Mouse (Mus musculus): Measurements from ENCODE around the gene Aebp1. TPM values are rescaled to one million over a fixed set of nuclear protein-coding genes. Genes with fewer than 3 reads are reported as not detected.

The Aebp1 gene
- polyA plus RNA-seq, 1 experiment from 2014 or later = 12.6 TPM

DNA sequence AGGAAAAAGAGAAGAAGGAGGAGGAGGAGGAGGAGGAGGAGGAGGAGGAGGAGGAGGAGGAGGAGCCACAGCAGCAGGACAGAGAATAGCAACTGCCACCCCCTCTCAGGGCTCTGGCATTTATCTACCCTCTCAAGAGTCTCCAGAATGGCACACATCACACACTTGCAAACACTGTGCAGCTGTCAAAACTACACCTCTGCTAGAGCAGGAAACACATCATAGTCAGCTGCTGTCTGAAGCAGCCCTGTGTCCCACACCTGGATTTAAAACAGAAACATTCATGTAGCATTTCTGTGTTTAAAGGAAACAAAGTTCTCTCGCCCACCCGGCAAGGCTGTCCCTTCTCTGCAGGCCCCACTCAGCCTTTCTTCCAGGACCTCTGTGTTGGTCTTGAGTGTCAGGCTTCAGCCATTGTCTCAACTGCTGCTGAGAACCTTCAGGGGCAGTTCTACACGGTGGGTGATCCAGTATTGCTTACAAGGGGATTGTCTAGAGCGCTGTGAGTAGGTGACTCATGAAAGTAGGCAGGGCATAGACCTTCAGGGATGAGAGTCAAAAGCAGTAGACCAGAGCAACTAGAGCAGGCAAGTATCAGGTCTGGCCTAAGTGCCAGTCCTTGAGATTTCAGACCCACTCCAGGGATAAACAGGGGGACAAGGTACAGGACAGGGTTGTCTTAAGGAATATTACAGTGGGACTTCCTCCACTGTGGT lies 10.6 kb upstream of the Aebp1 start:
- no peak overlapping the region for H3K4me3 ChIP-seq (replicated peaks; ENCODE audit: low read length)
- H3K36me3 ChIP-seq (ENCODE audit: control insufficient read depth, insufficient read depth) = no peaks in the 10 kb centered on the region
- H3K27me3 ChIP-seq (replicated peaks; ENCODE audit: control insufficient read depth, insufficient read depth, low read length) = no peaks in the 10 kb centered on the region
- H3K4me1 ChIP-seq (replicated peaks; ENCODE audit: control insufficient read depth, insufficient read depth, low read length) = peaks cover 13% of the 10 kb centered on the region
- no peaks in the 10 kb centered on the region for H3K9me3 ChIP-seq (ENCODE audit: control insufficient read depth, low read length)
- no peak for ATAC-seq
- H3K27ac ChIP-seq (ENCODE audit: low read length) = no peak overlapping the region
- no peak overlapping the region for H3K9ac ChIP-seq (replicated peaks; ENCODE audit: low read depth, low read length)
- H3K4me2 ChIP-seq (ENCODE audit: low read length) = no peak overlapping the region
- WGBS = 48% methylated on average over 4 of the region's 4 CpGs

DNA sequence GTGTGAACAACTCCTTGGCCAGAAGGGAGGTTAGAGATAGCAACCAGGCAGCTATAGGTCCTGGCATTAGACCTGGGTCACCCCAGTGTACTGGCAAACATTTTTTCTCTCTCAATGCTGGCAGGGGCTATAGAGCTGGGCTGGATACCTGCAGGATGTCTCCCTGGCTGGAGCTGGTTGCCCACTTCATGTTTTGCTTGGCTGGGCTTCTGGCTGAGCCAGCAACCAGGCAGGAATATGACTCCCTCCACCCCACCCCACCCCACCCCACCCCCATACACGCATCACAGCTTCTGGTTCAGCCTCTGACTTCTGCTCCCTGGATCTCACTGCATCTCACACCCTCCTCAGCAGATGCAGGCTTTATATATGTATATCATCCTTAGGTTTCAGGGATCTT lies 9.4 kb upstream of the Aebp1 start:
- ATAC-seq = no peak
- Histone ChIP-seq H3K36me3 (ENCODE audit: control insufficient read depth, insufficient read depth) (no peaks in the 10 kb centered on the region), H3K4me3 (replicated peaks; ENCODE audit: low read length) (no peak overlapping the region), H3K9me3 (ENCODE audit: control insufficient read depth, low read length) (no peaks in the 10 kb centered on the region), H3K4me2 (ENCODE audit: low read length) (no peak overlapping the region), H3K4me1 (replicated peaks; ENCODE audit: control insufficient read depth, insufficient read depth, low read length) (peaks cover 13% of the 10 kb centered on the region), H3K27ac (ENCODE audit: low read length) (no peak overlapping the region), H3K27me3 (replicated peaks; ENCODE audit: control insufficient read depth, insufficient read depth, low read length) (no peaks in the 10 kb centered on the region), H3K9ac (replicated peaks; ENCODE audit: low read depth, low read length) (no peak overlapping the region)
- 50% methylated on average over 1 of the region's 1 CpGs for WGBS

DNA sequence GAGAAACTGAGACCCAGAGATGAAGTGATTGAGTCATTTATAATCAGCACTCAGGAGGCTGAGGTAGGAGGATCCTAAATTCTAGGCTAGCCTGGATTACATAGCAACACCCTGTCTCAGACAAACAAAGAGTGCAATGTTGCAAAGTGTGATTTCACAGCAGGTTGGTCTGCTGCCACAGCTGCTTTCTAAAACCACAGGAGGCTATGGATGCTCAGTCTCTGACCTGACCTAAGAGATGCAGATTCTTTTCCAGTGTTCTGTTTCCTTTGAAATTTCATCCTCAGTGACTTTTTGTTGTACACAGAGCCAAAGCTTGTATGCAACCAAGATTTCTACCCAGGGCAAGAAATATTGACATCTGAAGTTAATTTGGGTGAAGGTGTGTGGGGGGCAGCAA lies 6.3 kb upstream of the Aebp1 start:
- H3K4me3 ChIP-seq (replicated peaks; ENCODE audit: low read length) = no peak overlapping the region
- H3K27ac ChIP-seq (ENCODE audit: low read length) = no peak overlapping the region
- H3K27me3 ChIP-seq (replicated peaks; ENCODE audit: control insufficient read depth, insufficient read depth, low read length) = peaks cover 4% of the 10 kb centered on the region; the same call in 1 of the 2 replicates
- ATAC-seq = no peak
- no peak overlapping the region for H3K4me2 ChIP-seq (ENCODE audit: low read length)
- H3K4me1 ChIP-seq (replicated peaks; ENCODE audit: control insufficient read depth, insufficient read depth, low read length) = no peaks in the 10 kb centered on the region
- no peaks in the 10 kb centered on the region for H3K36me3 ChIP-seq (ENCODE audit: control insufficient read depth, insufficient read depth)
- no peak overlapping the region for H3K9ac ChIP-seq (replicated peaks; ENCODE audit: low read depth, low read length)
- no peaks in the 10 kb centered on the region for H3K9me3 ChIP-seq (ENCODE audit: control insufficient read depth, low read length)

DNA sequence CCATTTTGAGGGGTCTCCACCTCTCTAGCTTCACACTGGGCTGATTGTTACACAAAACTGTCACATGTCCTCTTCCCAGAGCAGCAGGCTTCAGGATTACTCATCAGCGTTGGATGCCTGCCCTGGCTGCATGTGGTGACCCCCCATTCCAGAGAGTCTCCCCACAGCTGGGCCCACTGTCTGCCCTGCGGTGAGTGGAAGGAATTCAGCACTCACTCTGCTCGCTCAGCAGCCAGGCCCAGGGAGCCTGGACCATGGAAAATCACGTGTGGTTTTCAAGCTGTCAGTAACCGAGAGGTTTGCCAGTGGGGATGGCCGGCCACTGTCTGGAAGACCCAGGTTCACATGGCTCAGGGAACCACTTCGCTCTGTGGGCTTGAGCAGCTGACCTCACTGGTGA lies 5.8 kb upstream of the Aebp1 start:
- Histone ChIP-seq H3K4me3 (replicated peaks; ENCODE audit: low read length) (no peak overlapping the region), H3K36me3 (ENCODE audit: control insufficient read depth, insufficient read depth) (no peaks in the 10 kb centered on the region), H3K9ac (replicated peaks; ENCODE audit: low read depth, low read length) (no peak overlapping the region), H3K4me1 (replicated peaks; ENCODE audit: control insufficient read depth, insufficient read depth, low read length) (no peaks in the 10 kb centered on the region), H3K4me2 (ENCODE audit: low read length) (no peak overlapping the region), H3K27me3 (replicated peaks; ENCODE audit: control insufficient read depth, insufficient read depth, low read length) (peaks cover 4% of the 10 kb centered on the region; the same call in 1 of the 2 replicates), H3K27ac (ENCODE audit: low read length) (no peak overlapping the region), H3K9me3 (ENCODE audit: control insufficient read depth, low read length) (no peaks in the 10 kb centered on the region)
- WGBS = 42% methylated on average over 7 of the region's 7 CpGs
- no peak for ATAC-seq

DNA sequence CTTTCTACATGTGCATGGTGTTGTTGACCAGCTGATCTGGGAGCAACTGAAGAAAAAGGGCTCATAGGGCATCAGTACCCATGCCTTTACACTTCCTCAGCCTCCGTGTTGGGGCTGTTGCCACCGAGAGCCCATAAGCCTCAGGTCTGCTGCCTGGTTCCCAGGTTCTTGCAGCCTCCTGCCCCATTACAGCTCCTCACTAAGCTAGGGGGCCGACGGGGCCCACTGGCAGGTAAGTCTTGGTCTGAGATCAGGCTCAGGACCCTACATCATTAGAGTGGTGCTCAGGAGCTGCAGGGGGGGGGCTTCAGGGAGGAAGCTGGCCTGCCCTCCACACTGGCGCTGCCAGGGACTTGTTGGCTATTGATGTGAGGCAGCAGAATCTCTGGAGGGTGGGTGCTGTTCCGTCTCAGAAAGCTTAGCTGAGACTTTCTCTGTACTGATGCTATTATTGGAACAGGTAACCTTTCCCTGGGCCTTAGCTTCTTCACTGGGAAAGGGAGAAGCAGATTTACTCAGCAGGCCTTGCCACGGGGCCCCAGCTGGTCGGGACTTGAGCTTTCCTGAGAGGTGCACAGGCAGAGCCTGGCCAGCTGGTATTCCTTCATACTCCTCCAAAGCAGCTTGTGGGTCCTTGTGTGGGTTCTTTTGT lies 5.1 kb upstream of the Aebp1 start:
- no peak for ATAC-seq
- H3K27ac ChIP-seq (ENCODE audit: low read length) = no peak overlapping the region
- H3K4me1 ChIP-seq (replicated peaks; ENCODE audit: control insufficient read depth, insufficient read depth, low read length) = peaks cover 6% of the 10 kb centered on the region
- no peak overlapping the region for H3K4me3 ChIP-seq (replicated peaks; ENCODE audit: low read length)
- no peak overlapping the region for H3K4me2 ChIP-seq (ENCODE audit: low read length)
- H3K9ac ChIP-seq (replicated peaks; ENCODE audit: low read depth, low read length) = no peak overlapping the region
- 81% methylated on average over 8 of the region's 8 CpGs for WGBS
- H3K36me3 ChIP-seq (ENCODE audit: control insufficient read depth, insufficient read depth) = no peaks in the 10 kb centered on the region
- peaks cover 10% of the 10 kb centered on the region for H3K27me3 ChIP-seq (replicated peaks; ENCODE audit: control insufficient read depth, insufficient read depth, low read length)
- no peaks in the 10 kb centered on the region for H3K9me3 ChIP-seq (ENCODE audit: control insufficient read depth, low read length)

DNA sequence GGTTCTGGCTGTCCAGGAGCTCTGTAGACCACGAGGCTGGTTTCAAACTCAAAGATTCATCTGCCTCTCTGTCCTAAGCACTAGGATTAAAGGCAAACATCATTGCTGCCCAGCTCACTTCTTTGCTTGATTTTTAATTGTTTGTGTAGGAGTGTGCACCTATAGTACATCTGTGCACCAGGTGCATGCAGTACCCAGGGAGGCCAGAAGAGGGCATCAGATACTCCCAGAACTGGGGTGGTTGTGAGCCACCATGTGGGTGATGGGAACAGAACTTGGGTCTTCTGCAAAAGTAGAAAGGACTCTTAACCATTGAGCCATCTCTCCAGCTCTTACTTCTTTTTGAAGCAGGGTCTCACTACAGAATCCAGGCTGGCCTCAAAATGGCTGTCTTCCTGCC lies 3.0 kb upstream of the Aebp1 start:
- no peak overlapping the region for H3K27ac ChIP-seq (ENCODE audit: low read length)
- peaks cover 12% of the 10 kb centered on the region for H3K4me1 ChIP-seq (replicated peaks; ENCODE audit: control insufficient read depth, insufficient read depth, low read length)
- H3K9ac ChIP-seq (replicated peaks; ENCODE audit: low read depth, low read length) = no peak overlapping the region
- H3K4me2 ChIP-seq (ENCODE audit: low read length) = no peak overlapping the region
- 68% methylated on average over 1 of the region's 1 CpGs for WGBS
- H3K9me3 ChIP-seq (ENCODE audit: control insufficient read depth, low read length) = no peaks in the 10 kb centered on the region
- peaks cover 17% of the 10 kb centered on the region for H3K27me3 ChIP-seq (replicated peaks; ENCODE audit: control insufficient read depth, insufficient read depth, low read length)
- H3K4me3 ChIP-seq (replicated peaks; ENCODE audit: low read length) = no peak overlapping the region
- no peaks in the 10 kb centered on the region for H3K36me3 ChIP-seq (ENCODE audit: control insufficient read depth, insufficient read depth)
- no peak for ATAC-seq

DNA sequence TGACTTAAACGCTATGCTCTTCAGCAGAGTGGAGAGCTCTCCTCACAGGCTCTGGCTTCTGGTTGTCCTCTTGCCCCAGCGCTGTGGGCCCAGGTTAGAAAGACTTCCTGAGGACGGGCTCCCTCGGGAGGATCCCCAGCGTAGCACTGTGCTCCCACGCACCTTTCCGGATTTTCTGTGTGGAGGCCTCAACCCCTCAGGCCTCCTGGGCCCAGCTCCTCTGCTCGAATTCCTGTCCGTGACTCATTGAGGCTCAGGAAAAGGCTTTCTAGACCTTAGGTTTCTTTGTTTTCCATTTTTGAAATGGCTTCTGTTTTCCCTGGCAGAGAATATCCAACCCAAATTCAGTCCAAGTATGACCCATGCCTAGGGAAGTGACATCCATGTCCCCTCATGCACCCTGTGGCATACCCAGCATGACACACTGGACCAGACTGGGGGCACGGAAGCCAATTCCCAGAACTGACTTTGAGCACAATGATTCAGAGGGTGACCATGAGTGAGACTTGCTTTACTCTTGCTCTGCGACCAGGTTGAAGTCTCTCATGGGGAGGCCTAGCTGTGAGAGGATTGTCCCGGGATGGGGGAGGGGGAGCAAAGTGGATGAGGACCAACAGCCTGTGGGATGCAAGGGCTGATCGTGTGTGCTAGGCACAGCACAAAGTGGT lies 1.7 kb upstream of the Aebp1 start:
- Histone ChIP-seq H3K9ac (replicated peaks; ENCODE audit: low read depth, low read length) (no peak overlapping the region), H3K27ac (ENCODE audit: low read length) (no peak overlapping the region), H3K9me3 (ENCODE audit: control insufficient read depth, low read length) (no peaks in the 10 kb centered on the region), H3K27me3 (replicated peaks; ENCODE audit: control insufficient read depth, insufficient read depth, low read length) (peaks cover 17% of the 10 kb centered on the region), H3K4me1 (replicated peaks; ENCODE audit: control insufficient read depth, insufficient read depth, low read length) (peaks cover 12% of the 10 kb centered on the region), H3K4me3 (replicated peaks; ENCODE audit: low read length) (no peak overlapping the region), H3K4me2 (ENCODE audit: low read length) (no peak overlapping the region), H3K36me3 (ENCODE audit: control insufficient read depth, insufficient read depth) (no peaks in the 10 kb centered on the region)
- no peak for ATAC-seq
- WGBS = 84% methylated on average over 13 of the region's 13 CpGs

DNA sequence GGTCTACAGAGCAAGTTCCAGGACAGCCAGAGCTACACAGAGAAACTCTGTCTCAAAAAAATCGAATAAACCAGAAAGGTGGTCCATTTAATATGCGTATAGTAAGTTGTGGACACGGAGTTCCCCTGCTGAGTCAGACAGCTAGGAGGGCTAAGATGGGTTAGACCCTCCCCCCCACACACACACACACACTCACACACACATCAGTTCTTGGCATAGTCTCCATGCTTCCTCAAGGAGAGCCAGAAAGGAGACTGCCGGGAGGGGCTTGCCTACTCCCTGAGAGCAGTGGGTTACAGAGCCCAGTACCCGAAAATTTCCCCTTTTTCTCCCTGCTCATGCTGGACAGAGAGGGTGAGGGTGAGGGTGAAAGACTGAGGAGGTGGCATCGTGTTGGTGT lies 1.1 kb upstream of the Aebp1 start:
- Histone ChIP-seq H3K4me2 (ENCODE audit: low read length) (no peak overlapping the region), H3K27me3 (replicated peaks; ENCODE audit: control insufficient read depth, insufficient read depth, low read length) (peaks cover 17% of the 10 kb centered on the region), H3K9ac (replicated peaks; ENCODE audit: low read depth, low read length) (no peak overlapping the region), H3K4me3 (replicated peaks; ENCODE audit: low read length) (no peak overlapping the region), H3K4me1 (replicated peaks; ENCODE audit: control insufficient read depth, insufficient read depth, low read length) (peaks cover 12% of the 10 kb centered on the region), H3K27ac (ENCODE audit: low read length) (no peak overlapping the region), H3K36me3 (ENCODE audit: control insufficient read depth, insufficient read depth) (no peaks in the 10 kb centered on the region), H3K9me3 (ENCODE audit: control insufficient read depth, low read length) (no peaks in the 10 kb centered on the region)
- ATAC-seq = no peak
- 61% methylated on average over 6 of the region's 6 CpGs for WGBS

DNA sequence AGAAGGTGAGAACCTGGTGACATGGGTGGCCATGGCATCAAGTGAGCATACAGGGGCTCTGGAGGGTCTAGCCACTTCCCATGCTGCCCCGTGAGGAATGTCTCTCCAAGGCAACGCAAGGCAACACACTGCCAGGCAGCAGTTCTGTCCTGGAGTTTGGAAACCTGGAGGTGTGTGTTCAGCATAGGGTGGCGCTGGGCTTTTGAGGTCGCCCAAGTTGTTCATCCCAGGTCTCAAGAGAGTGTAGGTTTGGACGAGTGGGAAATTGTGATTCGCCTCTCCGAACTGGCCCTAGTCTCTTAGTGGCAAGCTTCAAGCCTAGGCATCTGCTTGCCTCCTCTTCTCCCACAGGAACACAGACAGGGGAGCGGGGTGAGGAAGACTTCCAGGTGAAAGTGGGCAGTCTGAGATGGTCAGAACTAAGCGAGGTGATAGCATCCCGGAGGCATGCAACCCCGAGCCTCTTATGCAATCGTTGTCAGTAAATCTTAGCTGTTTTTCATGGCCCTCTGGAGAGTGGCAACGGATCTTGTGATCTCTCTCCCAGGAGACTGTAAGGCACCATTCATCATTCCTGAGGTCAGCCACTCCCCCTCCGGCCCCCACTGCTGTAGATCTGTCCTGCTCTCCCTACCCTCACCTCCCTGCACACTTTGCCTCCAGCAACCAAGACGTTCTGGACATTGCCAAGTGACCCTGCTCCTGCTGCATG lies 803 bp downstream of the Aebp1 start:
- peak overlapping the region; percentile 31 for H3K4me3 ChIP-seq (replicated peaks; ENCODE audit: low read length)
- no peaks in the 10 kb centered on the region for H3K36me3 ChIP-seq (ENCODE audit: control insufficient read depth, insufficient read depth)
- no peak for ATAC-seq
- H3K4me1 ChIP-seq (replicated peaks; ENCODE audit: control insufficient read depth, insufficient read depth, low read length) = peaks cover 12% of the 10 kb centered on the region
- H3K9me3 ChIP-seq (ENCODE audit: control insufficient read depth, low read length) = no peaks in the 10 kb centered on the region
- H3K9ac ChIP-seq (replicated peaks; ENCODE audit: low read depth, low read length) = no peak overlapping the region
- H3K27ac ChIP-seq (ENCODE audit: low read length) = no peak overlapping the region
- H3K27me3 ChIP-seq (replicated peaks; ENCODE audit: control insufficient read depth, insufficient read depth, low read length) = peaks cover 17% of the 10 kb centered on the region
- WGBS = 39% methylated on average over 15 of the region's 15 CpGs
- H3K4me2 ChIP-seq (ENCODE audit: low read length) = peak overlapping the region; percentile 52

All from forebrain, embryonic 16.5 days (tissue).